Mouse (Mus musculus): Measurements from ENCODE around the gene Mthfd1.
A peak's percentile ranks its signal among the peaks of the same experiment; 100 is the strongest.
"Not testable (repeated sequence)": the region's sequence is repeated elsewhere in the genome, so short reads cannot be mapped to it uniquely, and the experiment has no call there.

The Mthfd1 gene

DNA sequence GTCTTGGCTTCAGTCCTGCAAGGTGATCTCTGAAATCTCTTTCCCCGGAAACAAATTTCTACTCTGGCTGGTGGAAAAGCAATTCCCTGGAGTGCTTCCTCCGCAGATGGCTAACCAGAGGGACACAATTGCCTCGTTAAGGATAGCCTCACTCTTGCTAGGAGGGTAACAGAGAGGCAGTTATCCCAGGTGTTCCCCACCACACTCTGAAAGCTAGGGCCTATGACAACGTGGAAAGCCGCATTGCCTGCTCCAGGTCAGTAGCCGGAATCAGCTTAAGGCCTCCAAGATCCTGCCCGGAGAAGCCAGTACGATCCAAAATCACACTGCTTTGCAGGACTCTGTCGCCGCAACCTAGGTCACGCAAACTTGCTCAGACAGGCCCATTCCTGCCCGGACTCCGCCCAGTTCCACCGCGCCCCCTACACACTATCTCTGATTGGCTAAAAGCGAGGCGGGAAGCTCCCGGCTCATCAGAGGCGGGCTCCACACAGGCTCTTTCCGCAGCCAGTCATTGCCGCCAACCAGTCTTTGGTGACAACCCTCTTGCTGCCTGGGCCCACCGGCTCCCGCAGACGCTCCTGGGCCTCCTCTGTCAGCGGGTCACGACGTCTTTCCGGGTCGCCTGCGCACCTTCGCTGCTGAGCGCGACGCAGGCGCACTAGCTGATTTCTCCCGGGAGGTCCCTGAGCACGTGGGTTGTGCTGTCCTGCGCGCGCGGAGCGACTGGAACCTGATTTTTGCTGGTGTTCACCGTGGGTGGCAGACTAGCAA lies at the start of gene Mthfd1:
Gene Mthfd1, plus strand, starts transcription at position 574 of the 774 bp plus-strand sequence.
- DNase-seq (ENCODE audit: low read depth) = peak; percentile 95

DNA sequence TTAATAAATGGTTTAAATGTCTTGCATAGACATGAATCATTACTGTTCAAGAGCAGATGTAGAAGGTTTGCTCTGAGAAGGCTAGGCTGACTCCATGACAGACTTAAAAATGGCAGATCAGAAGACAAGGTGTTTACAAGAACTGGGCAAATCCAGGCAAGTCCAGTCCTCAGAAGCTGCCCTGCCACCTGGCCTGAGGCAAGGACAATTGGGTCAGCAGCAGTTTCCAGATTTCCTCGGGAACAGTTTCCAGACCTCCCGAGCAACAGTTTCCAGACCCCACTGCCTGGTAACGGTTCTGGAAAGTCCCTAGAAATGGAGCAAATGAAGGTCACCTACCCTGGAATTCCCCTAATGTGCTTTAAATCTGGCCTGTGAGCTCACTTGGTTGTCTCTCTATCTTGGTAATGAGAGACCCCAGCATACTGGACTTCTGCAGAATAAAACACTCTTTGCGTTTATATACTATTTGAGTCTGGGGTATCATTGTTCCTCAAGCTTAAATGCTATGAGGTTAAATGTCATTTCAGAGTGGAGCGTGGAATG lies 45.6 kb upstream of the Mthfd1 start:
- no peak for DNase-seq (ENCODE audit: low read depth)

DNA sequence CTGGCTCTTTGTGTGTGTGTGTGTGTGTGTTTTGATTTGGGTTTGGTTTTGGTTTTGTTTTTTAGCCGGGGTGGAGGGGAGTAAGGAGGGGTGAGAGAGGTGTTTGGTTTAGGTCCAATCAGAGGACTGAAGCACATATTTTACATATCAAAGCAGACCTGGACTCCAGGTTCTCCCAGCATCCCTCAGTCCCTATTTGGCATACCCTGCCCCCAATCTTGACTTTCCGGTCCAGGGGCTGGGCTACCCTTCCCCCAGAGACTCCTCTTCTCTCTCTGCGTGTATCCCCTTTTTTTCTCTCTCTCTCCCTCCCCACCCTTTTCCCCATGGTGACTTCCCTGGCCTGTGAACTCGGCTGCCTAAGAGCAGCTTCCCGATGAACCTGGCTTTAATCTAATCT lies 40.0 kb upstream of the Mthfd1 start:
- no peak for DNase-seq (ENCODE audit: low read depth)

DNA sequence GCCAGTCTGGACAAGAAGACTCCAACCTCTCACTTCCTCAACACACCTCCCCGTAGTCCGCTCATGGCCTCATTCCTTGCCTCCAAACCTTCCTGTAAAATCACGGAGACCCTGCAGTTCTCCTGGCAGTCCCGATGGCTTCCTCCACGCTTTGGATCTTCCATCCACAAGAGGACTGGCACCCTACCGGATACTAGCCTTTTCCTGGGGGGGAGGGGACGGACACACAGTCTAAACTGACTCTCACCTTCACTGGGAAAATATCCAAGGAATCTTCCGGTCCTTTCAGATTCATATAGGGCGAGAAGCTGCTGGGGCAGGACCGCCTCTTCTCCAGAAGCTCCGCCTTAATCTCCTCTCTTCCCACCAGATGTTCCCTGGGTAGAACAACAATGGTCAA lies 38.4 kb upstream of the Mthfd1 start:
- no peak for DNase-seq (ENCODE audit: low read depth)

DNA sequence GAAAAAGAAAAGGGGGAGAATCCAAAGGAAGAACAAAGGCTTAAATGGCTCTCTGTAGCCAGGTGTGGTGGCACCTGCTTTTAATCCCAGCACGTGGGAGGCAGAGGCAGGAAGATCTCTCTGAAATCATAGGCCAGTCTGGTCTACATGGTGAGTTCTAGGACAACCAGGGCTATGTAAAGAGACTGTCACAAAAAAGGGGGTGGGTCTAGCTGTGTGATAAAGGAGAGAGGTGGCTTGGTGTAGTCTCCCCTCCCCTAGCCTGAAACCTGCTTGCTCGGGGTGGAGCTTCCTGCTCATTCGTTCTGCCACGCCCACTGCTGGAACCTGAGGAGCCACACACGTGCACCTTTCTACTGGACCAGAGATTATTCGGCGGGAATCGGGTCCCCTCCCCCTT lies 33.0 kb upstream of the Mthfd1 start:
- DNase-seq (ENCODE audit: low read depth) = not testable (repeated sequence)

DNA sequence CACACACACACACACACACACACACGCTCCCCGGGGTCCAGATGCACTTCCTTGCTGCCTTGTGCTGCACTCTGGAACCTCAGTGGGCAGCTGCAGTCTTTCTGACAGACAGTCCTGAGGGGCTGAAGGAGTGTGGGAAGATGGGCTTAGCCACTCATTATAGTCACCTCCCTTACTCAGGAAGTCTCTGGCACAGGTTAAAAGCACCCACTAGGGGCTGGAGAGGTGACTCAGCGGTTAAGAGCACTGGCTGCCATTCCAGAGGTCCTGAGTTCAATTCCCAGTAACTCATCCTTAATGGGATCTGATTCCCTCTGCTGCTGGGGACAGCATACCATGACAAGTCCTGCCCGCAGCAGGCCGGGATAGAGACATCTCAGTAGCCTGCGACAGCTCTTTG lies 24.5 kb upstream of the Mthfd1 start:
- DNase-seq (ENCODE audit: low read depth) = no peak

DNA sequence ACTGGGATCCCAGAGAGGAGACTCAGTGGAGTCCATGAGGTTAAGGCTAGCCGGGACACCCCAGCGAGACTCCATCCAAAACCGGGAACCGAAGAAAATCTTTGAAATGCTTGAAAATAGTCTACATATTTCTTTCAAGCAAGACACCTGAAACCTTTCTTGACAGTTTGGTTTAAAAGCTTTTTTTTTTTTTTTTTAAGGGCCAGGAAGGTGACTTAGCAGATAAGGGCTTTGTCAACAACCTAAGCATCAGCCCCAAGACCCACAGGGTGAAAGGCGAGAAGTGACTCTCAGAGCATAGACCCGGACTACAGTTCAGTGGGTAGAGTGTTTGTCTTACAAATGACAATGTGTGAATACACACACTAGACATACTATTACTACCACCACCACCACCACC lies 19.8 kb upstream of the Mthfd1 start:
- DNase-seq (ENCODE audit: low read depth) = no peak

DNA sequence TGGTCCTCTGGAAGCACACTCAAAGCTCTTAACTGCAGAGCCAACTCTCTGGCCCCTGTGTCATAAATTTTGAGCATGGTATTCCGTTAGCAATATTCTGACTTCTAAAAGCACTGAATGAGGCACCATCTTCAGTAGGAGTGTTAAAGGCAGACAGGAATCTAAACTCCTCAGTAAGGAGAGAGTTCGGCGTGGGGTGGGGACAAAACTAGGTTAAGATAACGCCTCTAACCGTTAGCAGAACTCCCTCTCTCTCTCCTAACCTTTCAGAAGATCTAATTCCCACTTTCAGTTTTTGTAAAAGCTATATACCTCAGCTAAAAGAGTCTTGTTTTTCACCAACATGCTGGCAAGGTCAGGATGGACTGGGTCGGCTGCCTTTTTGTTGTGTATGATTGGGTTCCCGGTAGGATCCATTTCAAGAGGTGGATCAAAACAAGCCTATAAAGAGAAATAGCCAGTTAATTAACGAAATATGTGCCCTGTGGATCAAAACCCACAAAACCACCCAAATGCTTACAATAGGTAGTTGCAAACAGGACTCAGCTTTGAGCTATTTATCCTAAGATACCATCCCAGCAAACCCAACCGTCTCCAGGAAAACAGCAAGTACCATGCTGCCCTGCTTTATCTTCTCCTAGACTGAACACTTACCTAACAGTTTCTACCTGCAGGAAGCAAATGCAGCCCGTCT lies 15.8 kb upstream of the Mthfd1 start:
- DNase-seq (ENCODE audit: low read depth) = no peak

DNA sequence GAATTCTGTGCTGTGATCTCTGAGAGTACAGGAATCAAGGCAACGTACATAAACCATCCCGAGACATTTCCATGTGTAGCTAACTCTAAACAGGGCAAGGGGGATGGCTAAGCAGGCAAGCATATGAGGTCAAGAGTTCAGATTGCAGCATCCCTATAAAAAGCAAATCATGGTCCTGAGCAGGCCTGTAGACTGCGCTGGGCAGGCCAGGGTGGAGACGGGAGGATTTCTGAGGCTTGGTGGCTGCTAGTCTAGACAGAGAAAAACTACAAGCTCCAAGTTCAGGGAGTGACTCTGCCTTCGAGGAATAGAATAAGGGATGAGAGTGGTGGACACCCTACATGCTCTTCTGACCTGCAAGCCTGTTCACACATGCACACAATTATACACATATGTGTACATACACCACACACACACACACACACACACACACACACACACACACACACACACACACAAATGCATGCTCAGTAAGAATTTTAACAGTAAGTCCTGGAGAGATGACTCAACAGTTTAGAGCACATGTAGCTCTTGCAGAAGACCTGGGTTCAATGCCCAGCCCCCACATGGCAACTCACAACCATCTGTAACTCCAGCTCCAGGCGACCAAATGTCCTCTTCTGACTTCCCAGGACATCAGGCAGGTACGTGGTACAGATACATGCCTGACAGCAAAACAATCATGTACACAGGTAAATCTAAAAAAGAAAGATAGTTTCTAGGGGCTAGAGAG lies 15.1 kb upstream of the Mthfd1 start:
- no peak for DNase-seq (ENCODE audit: low read depth)

DNA sequence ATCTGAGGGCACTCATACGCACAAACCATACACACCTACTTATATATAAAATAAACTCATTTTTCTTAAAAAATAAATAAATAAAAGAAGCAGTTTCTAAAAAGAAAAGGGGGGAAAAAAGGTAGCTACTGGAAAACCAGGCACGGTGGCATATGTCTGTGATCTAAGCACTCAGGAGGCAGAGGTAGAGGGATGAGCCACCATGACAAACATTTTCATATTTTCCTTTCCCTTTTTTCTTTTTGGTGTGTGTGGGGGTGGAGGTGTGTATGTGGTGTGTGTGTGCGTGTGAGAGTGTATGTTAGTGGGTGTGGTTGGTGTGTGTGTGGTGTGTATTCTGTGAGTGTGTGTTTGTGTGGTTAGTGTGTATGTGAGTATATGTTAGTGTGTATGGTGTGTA lies 14.4 kb upstream of the Mthfd1 start:
- no peak for DNase-seq (ENCODE audit: low read depth)

DNA sequence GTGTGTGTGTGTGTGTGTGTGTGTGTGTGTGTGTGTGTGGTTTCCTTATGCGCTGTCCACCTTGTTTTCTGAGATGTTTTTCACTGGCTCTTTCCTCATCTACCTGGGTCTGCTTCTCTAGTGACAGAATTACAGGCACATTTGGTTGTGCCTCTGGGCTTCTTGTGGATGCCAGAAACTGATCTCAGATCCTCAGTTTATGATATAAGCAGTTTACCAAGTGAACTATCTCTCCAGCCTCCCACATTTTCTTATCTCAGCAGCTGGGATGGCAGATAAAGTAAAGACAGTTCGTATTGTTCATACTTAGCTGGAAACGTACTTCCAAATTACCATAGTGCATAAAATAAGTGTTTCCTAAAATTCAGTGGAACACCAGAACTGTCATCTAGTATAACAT lies 14.0 kb upstream of the Mthfd1 start:
- DNase-seq (ENCODE audit: low read depth) = no peak

DNA sequence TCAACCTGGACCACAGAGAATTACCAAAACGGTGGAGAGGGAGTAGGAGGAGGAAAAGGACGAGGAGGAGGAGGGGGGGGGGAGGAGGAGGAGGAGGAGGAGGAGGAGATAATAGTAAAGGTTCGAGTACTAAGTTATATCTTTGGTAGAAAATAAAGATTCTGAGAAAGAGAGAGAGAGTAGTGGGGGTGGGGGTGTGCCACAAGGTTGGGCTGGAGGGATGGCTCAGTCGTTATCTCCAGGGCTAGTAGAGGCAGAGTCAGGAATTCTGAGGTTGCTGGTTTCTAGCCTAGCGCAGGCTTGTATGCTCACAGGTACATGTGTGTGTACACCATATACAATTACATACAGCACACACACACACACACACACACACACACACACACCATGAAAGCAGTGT lies 13.3 kb upstream of the Mthfd1 start:
- DNase-seq (ENCODE audit: low read depth) = no peak

DNA sequence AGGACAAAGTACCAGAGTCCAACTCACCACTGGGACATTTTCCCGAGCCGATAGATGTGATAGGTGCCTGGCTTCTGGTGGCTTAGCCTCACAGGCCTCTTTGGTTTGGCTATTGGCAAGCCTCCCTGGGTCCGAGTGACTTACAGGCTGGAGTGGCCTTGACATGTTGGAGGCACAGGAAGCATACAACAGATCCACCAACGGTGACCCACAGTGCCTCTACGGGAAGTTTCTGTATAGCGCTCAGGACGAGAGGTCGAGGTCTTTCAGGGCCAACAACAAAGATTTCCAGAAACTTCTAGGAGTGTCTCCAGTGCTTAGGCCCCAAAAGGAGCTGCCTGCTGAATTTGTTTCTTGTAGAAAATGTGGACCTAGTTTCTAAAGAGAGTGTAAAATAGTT lies 10.1 kb upstream of the Mthfd1 start:
- no peak for DNase-seq (ENCODE audit: low read depth)

DNA sequence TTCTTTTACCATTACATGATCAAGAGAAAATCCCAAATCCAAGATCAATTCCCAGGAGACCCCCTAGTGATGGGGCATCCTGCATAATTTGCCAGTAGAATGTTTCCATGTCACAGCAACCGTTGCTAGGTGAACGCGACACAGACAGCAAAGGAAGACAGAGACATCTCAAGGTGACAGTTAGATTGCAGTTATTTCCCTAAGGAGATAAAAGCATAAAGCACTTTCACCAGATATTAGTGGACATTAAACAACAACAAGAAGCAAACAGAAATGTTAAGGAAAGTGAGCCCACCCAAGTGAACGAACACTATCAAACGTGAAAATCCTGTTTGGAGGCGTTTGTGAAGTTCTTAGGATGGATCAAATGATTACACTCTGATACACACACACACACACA lies 8.5 kb upstream of the Mthfd1 start, which contains the start of gene Tex21:
Gene Tex21, minus strand, starts transcription at position 101 of the 400 bp plus-strand sequence.
- DNase-seq (ENCODE audit: low read depth) = no peak

DNA sequence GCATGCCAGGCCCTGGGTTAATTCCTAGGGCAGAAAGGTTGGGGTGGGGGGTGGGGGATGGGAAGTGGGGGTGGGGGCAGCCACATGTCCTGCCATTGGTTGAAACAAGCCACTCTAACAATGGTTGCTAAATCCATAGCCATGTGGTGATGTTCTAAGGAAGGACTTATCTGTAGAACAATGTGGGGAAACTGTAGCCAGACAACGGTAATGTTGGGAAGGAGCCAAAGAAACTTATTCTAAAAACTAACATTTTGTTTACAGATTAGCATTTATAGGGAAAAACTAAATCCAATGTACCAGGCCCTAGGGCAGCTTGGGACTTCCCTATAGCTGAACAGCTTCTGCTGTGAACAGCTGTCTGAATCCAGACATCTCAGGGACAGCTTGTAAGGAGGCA lies 2.0 kb upstream of the Mthfd1 start:
- no peak for DNase-seq (ENCODE audit: low read depth)

DNA sequence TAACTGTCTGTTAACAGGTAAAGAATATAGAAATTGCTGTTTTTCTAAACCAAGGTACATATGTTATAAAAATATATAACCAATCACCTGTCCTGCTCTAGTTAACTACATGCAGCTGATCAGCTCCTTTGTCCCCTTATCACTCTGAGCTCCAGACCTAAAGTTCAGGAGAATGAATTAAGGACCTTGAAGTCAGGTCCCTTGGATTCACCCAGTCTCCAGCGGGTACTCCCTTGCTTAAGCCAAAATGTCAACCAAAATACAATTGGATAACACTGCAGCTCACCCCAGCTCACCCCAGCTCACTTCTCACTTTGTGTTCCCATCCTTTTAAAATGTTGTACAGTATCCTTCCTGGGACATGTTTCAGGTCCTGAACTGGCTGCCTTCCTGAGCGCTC lies 1.5 kb upstream of the Mthfd1 start:
- peak; percentile 8 for DNase-seq (ENCODE audit: low read depth)

DNA sequence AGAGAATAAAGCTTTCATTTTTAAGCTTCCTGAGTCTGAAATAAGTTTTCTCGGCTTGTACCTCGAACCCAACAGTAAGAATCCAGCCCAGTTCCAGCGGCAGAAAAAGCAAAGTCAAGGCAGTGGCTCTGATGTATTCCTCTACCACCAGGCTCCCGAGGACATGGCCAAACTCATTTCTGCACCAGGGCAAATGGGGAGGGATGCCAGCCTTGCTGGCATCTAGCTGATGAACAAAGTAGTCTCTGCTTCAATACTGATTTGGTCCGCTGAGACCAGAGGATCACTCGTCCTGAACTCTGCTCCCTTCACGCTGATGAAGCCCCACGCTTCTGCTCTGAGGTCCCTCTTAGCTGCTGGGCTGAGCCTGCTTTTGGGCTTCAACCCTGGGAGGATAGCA lies 1.1 kb upstream of the Mthfd1 start:
- peak; percentile 6 for DNase-seq (ENCODE audit: low read depth)

DNA sequence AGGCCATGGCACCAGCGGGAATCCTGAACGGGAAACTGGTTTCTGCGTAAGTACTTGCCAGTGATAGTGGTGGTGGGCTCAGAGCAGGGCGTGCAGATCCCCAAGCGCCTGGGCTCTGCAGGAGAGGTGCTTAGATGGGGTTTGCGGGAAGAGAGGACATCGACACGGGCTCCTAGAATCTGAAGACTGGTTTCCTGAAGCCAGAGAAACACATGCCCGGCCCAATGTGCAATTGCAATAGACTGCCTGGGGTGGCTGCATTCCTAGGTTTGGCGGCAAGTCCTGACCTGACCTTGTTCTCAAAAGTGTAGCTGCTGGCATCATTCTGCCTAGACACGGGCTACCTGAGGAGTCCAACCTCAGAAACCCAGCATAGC lies 389 bp downstream of the Mthfd1 start:
- no peak for DNase-seq (ENCODE audit: low read depth)

DNA sequence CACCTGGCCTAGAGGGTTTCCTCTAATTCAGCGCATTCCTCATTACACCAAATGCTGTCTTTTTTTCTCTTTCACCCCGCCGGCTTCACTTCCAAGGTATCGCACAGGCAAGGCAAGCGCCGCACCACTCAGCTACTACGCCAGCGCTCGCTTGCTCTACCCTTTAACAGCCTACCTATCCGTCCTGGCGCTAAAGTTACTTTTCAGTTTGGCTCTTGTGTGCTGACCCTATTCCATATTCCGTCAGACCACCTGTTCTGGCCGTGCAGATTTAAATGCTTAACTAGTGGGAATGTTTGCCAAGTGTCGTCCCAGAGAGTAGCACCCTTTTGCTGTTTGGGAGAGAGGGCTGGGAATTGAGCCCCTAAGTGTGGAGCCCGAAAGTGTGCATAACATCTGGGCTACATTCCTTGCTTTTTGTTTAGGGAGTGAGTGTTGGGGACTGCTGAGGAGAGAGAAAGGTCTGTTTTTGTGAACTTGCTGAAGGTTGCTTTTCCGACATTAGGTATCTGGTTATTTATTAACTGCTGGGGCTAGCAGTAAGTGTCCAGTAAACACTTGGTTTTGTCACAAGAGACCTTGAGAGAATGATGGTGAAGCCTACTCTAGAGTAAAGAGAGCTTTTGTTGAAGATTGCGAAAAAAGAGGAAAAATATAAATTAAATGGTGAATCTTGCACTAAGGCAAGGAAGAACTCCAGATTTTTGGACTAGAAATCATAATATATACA lies 1.2 kb downstream of the Mthfd1 start:
- peak; percentile 53 for DNase-seq (ENCODE audit: low read depth)

DNA sequence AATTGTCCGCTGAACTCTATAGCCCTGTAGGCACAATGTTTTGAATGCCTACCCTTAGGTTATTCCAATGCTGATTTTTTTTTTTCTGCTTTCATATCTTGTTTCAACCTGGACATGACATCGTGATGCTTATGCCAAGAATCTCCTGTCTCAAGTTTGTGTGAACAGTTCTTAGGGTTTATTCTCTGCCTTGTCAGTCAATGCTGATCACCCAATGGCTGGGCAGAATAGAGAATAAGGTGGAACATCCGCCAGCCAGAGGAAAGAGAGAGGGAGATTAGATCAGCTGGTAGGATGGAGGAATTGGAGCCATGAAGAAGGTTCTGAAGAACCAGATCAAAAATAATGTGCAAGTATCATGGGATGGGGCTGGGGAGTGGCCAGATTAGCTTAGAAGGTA lies 5.6 kb downstream of the Mthfd1 start:
- no peak for DNase-seq (ENCODE audit: low read depth)

DNA sequence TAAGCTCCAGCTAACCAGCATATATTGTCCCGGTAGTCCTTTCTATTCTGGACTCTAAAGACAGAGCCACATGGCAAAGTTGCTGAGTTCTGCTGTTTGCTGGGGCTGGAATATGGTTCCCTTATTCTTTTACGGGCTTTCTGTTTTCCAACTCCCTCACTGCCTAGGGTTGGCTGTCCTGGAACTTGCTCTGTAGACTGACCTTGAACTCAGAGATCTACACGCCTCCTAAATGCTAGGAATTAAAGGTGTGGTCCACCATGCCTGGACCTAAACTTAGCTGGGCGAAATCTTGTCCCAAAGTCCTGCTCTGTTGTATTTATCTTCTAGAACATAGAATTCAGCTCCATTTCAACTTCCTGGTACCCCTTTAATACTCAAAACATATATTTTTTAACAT lies 6.5 kb downstream of the Mthfd1 start:
- DNase-seq (ENCODE audit: low read depth) = no peak

DNA sequence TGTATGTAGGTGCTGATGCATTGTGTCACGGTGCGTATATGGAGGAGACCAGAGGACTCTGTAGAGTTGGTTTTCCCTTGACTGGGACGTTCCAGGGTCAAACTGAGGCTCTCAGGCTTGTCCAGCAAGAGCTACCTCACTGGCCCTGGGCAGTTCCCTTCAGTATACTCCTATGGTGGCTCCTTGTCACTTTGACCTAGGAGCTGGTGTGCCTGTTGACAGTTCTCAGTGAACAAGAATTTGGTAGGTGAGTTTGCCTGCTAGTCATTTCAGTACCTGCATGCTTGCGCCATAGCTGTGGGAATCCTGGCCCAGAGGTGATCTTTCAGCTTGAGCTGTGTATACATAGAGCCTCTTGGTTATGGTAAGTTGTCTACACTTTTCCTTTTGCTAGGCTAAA lies 7.8 kb downstream of the Mthfd1 start:
- no peak for DNase-seq (ENCODE audit: low read depth)

All from induced T-regulatory cell, adult 2 months (primary cell).